Mouse (Mus musculus) frontal cortex, postnatal 25 days (tissue): Measurements from ENCODE around the gene Tmem41b.

Source experiments
- DNase-seq, 2 experiments: peaks; one replicate each; pipeline ENCODE4 v3.0.0; 2022; ENCODE audit warnings: low spot score in 2 of 2

Gene Tmem41b

DNA sequence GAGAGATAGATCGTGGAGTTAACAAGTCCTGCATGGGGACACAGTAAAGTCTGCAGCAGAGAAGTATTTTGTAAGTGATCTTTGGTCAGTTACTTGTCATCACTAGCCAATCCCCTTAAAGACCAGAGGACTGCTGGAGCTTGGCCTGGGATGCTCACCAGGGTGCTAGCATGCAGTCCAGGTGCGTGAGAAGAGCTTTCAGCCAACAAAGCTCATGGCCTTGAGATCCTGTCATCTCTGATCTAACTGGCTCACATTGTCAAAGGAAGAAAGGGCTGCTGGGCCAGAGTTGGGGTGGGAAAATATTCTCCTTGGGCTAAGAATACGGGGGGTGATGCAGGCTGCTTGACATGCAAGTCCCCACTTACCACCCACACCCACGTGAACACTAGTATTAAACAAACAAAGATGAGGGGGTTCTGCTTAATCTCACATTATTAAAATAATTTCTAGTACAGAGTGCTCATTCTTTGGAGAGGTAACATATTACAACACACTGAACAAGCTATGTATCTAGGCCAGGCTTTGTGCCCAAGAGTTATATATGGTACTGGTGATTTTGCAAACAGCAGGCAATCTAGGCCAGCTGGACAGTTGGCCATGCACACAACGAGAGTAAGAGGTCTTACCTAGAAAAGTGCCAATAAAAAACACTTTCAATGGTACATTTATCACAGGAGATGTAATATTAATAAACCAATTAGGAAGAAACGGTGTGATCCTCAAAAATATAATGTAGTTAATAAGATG, 10.6 kb downstream of the Tmem41b start:
- DNase-seq: no peak

- DNase-seq: no peak
Observed at GRCm38 (mm10) chr7:109969542-109969941, 17.2 kb downstream of the Tmem41b start.

- DNase-seq: no peak
Observed at GRCm38 (mm10) chr7:109968924-109969450, 17.7 kb downstream of the Tmem41b start.

DNA sequence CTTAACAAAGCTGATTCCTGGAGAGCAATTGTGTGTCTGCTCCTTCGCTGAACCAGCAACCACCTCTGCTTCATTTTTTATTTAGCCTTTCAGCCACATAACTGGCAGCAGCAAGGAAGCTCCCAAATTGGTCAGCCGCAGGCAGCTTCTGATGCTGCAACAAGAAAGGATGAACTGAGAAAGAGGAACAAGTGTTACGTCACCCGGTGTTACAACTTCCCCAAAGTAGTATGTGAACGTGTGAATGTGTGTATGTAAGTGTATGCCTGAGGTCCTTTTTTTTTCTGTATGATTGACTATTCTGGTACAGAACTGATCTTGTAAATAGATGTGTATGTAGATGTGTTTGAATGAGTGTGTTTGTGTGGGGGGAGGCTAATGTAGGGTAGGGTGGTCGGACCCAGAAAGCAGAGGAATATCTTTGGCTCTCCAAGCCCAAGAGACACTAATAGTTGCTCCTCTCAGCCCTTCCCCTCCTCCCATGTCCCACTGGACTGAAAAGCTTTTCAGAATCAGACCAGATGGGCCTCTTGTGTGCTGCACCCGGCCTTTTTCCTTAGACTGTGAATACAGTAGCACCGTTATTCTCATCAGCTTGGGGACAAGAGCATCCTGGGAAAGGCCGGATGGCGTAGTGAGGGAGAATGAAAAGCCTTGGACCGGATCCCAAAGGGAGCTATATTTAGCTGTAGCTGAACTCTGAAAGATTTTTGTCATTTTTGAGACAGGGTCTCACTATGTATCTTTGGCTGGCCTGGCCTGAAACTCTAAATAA, 18.7 kb downstream of the Tmem41b start:
- DNase-seq: no peak

DNA sequence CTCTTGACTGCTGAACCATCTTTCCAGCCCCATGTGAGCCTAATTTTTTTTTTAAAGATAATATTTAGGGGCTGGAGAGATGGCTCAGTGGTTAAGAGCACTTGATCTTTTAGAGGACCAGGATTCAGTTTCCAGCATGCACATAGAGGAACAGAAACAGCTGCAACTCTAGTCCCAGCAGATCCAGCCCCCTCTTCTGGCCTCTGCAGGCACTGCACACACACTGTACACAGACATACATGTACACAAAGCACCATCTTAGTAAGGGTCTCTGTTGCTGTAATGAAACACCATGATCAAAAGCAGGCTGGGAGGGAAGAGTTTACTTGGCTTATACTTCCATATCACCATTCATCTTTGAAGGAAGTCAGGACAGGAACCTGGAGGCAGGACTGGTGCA, 21.1 kb downstream of the Tmem41b start:
- DNase-seq: no peak

DNA sequence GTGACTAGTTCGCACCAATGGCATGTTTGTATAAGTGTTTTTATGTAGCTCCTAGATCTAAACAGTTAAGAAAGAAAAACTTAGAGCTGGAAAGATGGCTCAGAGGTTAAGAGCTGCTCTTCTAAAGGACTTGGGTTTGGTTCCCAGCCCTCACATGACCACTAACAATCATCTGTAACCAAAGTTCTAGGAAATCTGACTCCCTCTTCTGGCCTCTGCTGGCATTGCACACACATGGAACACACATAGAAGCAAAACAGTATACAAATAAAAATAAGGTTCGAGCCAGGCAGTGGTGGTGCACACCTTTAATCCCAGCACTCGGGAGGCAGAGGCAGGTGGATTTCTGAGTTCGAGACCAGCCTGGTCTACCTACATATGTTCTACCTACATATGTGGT, 23.0 kb downstream of the Tmem41b start:
- DNase-seq: no peak

- no peak for DNase-seq
Observed at GRCm38 (mm10) chr7:109962596-109962995, 24.1 kb downstream of the Tmem41b start.

DNA sequence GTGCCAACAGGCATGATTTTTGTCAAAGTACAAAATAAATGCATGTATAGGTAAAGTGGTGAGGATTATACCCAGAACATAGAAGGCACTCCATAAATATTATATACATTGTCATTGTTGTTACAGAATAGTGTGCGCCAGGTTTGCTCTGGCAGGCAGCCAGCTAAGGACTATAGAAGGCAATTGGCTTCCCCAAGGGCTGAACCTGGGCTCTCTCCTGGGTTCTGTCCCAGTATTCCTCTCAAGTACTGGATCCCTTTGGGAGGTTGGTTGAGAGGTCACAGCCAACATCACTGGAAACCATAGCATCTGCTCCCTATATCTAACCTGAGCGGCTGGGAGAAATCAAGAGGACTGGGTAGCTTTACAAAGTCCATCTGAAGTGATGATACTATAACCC, 25.2 kb downstream of the Tmem41b start:
- DNase-seq: no peak

DNA sequence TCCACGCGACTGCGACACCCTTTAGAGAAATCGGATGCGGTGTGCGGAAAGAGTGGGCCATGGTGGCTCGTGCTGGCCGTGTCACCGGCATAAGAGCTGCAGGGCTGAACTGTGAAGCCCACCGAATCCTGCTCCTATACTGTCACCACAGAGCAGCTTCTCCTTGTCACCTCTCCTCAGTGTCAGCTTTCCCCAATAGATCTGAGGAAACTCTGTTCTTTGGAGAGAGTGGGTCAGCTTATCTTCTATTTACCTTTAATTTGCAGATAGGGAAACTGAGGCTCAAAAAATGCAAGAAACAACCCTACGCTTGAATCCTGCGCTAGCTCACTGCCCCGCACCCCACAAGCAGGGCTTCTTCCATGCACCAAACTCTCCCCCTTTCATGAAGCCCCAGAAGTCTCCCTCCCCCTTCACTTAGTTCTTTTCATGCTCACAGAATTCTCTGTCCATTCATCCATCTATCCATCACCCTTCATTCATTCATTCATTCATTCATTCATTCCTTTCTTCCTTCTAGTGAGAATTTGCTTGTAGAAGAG, 26.0 kb downstream of the Tmem41b start:
- DNase-seq: no peak

- peak; percentile 46 to 63 for DNase-seq
Observed at GRCm38 (mm10) chr7:109959716-109960612, 26.8 kb downstream of the Tmem41b start, which contains the start of gene Dennd5a. TSS of gene Dennd5a (minus strand) at chr7:109960470.

DNA sequence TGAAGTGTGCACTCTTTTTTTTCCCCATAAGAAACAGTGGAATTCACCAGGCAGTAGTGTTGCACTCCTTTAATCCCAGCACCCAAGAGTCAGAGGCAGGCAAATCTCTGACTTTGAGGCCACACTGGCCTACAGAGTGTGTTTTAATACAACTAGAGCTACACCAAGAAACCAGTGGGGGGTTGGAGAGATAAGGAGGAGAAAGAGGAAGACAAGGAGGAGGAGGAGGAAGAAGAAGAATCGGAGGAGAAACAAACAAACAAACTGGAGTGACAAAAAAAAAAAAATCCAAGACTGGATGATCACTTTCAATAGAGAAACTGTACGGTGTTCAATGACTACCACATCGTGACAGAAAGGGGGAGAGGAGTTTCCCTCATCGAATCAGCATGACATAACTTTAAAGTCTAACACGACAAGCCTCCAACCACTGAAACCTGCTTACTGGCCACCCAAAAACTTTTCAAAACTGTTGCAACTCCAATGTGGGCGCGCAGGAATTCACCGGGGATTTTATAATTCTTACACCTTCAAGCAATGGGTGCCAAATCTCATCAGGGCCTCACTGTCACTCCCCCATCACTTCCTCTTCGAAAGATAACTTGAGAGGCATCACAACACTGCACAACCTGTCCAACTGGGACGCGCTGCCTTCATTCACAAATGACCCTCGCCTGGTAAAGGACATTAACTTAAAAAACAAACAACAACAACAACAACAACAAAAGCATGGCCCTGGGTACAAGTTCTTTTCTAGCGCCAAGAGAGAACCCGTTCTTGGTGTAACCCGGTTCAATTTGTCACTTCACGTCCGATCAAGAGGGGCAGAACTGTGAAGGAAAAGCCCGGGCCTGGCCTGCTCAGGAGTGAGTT, 27.6 kb downstream of the Tmem41b start:
- no peak for DNase-seq

- DNase-seq: no peak
Observed at GRCm38 (mm10) chr7:109957996-109958789, 28.5 kb downstream of the Tmem41b start.

GRCm38 (mm10) chr7:109954622-109955401, 31.9 kb downstream of the Tmem41b start:
- DNase-seq: no peak

DNA sequence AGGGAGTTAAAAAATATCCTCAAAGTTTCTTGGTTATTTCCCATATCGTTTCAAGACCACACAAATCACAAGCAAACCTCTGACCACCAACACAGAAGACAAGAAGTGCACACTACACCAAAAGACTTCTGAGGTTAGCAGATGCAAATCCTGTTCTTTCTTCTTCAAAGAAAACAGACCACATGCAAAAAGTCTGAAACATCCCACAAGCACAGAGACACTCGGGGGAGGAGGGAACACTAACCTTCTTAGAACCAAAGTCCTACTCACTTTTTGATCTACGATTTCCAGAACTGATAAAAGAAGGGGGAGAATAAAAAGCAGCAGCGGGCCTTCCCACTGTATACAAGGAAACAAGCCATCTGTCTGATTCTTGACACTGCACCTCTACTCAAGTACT, 35.4 kb downstream of the Tmem41b start:
- no peak for DNase-seq

DNA sequence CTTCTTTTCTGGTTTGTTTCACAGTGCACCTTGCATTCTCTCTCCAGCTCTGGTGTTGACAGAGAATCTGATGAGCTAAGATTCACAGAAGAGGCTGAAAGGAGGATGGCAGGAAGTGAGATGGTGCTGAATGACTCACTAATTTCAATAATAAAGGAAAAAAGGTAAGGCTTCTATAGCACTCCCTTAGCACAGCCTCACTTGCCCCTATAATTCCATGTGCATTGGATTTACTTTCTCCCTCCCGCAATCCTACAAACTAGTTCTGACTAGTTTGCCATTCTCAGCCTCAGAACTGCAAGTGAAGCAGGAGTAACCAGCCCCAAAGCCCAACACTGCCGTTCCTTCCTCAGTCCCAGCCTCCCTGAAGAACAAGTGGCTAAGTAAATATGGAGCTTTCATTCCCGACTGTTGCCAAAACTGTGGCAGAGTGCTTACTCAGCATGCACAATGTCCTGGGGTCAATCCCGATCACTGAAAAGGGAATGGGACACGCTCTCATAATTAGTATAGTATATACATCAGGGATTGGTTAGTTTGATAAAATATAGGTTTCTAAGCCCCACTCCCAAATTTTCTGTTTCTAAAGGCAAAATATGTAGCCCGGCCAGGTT, 42.2 kb downstream of the Tmem41b start:
- no peak for DNase-seq

DNA sequence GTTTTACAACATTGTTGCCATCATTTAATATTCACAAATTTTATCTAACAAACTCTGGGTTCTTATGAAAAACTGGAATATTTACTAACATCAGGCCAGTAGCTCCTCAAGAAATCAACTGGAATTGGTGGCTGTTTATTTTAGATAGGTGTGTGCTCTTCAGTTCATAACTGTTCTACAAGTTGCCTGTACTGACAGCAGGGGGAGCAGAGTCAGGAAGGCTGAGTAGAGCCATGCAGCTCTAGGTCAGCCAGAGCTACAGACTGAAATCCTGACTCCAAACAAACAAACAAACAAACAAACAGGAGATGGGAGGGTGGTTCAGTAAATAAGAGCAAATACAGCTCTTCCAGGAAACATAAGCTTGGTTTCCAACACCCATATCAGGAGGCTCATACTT, 57.1 kb downstream of the Tmem41b start:
- no peak for DNase-seq

GRCm38 (mm10) chr7:109928365-109928764, 58.4 kb downstream of the Tmem41b start:
- DNase-seq: no peak

- DNase-seq: no peak
Observed at GRCm38 (mm10) chr7:109924965-109925364, 61.8 kb downstream of the Tmem41b start.

DNA sequence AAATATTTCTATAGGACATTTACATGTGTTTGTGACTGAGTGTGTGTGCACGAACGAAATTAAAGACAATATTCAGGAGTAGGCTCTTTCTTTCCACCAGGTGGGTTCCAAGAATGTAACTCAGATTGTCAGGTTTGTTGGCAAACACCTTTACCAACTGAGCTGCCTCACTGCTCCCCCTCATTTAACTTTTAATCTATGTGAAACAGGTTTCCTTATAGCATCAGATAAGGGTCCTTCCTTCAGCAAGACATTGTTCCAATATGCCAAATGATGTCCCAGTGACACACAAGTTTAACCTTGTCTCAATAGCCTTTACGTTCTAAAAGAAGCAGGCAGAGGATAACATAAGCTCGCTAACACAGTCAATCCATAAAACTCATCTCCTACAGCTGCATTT, 63.8 kb downstream of the Tmem41b start:
- DNase-seq: no peak
